Mouse (Mus musculus) hindbrain, embryonic 14.5 days (tissue): ENCODE measurements around the gene Dus2. TPM values are rescaled to one million over a fixed set of nuclear protein-coding genes. Genes with fewer than 3 reads are reported as not detected.
A peak's percentile ranks its signal among the peaks of the same experiment; 100 is the strongest.

ENCODE experiments used
- ATAC-seq: fragments of 200-750 bp; cut with Nextera tagmentation; 2 replicates; pipeline ENCODE4 v1.8.0; 2017; ENCODE audit warnings: moderate number of reproducible peaks, mild to moderate bottlenecking, moderate TSS enrichment, moderate library complexity; ENCODE audit not compliant: low FRiP score
- DNase-seq: peaks from one replicate; pipeline ENCODE4 v3.0.0-alpha.2; 2015; ENCODE audit warnings: low spot score
- H3K27ac ChIP-seq: fragments of 300-500 bp; sonication (generic); 2 replicates; pipeline ENCODE4 v1.5.1; 2014; ENCODE audit warnings: mild to moderate bottlenecking, moderate library complexity
- H3K27me3 ChIP-seq: fragments of 300-500 bp; sonication (generic); 2 replicates; pipeline ENCODE4 v1.6.1; 2014; ENCODE audit warnings: mild to moderate bottlenecking, low read length, mixed read lengths; ENCODE audit not compliant: control insufficient read depth, insufficient read depth
- H3K36me3 ChIP-seq: fragments of 300-500 bp; sonication (generic); replicated peaks from 2 replicates; pipeline ENCODE4 v1.6.1; 2014; ENCODE audit not compliant: control insufficient read depth, insufficient read depth
- H3K4me1 ChIP-seq: fragments of 300-500 bp; sonication (generic); replicated peaks from 2 replicates; pipeline ENCODE4 v1.6.1; 2014; ENCODE audit warnings: antibody characterized with exemption, low read length, mixed read lengths; ENCODE audit not compliant: control insufficient read depth, insufficient read depth
- H3K4me2 ChIP-seq: fragments of 300-500 bp; sonication (generic); replicated peaks from 2 replicates; pipeline ENCODE4 v1.6.1; 2014; ENCODE audit warnings: mild to moderate bottlenecking, moderate library complexity
- H3K4me3 ChIP-seq: fragments of 300-500 bp; sonication (generic); replicated peaks from 2 replicates; pipeline ENCODE4 v1.5.1; 2014; ENCODE audit warnings: mild to moderate bottlenecking, low read length
- H3K9ac ChIP-seq: fragments of 300-500 bp; sonication (generic); 2 replicates; pipeline ENCODE4 v1.6.1; 2014
- H3K9me3 ChIP-seq: fragments of 300-500 bp; sonication (generic); 2 replicates; pipeline ENCODE4 v1.6.1; 2016; ENCODE audit warnings: low read length; ENCODE audit not compliant: control insufficient read depth
- WGBS: fragments of 180-500 bp; shearing (Covaris S2); extraction: QIAGEN DNeasy Blood & Tissue Kit; methylation state at CpG from one replicate; pipeline ENCODE4 v1.1.7; 2014; 5-methylcytosine and 5-hydroxymethylcytosine counted together
- polyA plus RNA-seq: library from polyadenylated mRNA; unstranded; fragments of >200 nt; fragmentation: Nextera tagmentation; extraction: Ambion mirVana; gene quantifications from 2 replicates; pipeline ENCODE4 v1.2.1, GENCODE M21; 2014

Dus2 gene
- polyA plus RNA-seq, 1 experiment from 2014 or later: 21.3 TPM

- WGBS: 93% methylated on average over 6 of the region's 6 CpGs
- no peak for DNase-seq
Measured at GRCm38 (mm10) chr8:106016284-106016683, 25.1 kb downstream of the Dus2 start.

GRCm38 (mm10) chr8:106017130-106017529 lies 26.0 kb downstream of the Dus2 start:
- H3K9ac ChIP-seq: no peak overlapping the region
- H3K4me1 ChIP-seq: peaks cover under 1% of the 10 kb centered on the region; the same call in 1 of the 2 replicates
- H3K36me3 ChIP-seq: peaks cover 27% of the 10 kb centered on the region
- H3K27me3 ChIP-seq: no peaks in the 10 kb centered on the region
- H3K4me2 ChIP-seq: no peak overlapping the region
- no peak for DNase-seq
- no peaks in the 10 kb centered on the region for H3K9me3 ChIP-seq
- 91% methylated on average over 7 of the region's 7 CpGs for WGBS
- ATAC-seq: no peak
- H3K27ac ChIP-seq: no peak overlapping the region
- H3K4me3 ChIP-seq: no peak overlapping the region

More at GRCm38 (mm10) chr8:106016284-106016683, 25.1 kb downstream of the Dus2 start:
- Histone ChIP-seq H3K36me3 (peaks cover 27% of the 10 kb centered on the region), H3K4me1 (peaks cover 5% of the 10 kb centered on the region; the same call in 1 of the 2 replicates), H3K27me3 (no peaks in the 10 kb centered on the region), H3K9me3 (no peaks in the 10 kb centered on the region), H3K27ac (no peak overlapping the region), H3K4me3 (no peak overlapping the region), H3K9ac (no peak overlapping the region), H3K4me2 (no peak overlapping the region)
- no peak for ATAC-seq

GRCm38 (mm10) chr8:106018039-106018438 lies 26.9 kb downstream of the Dus2 start:
- Histone ChIP-seq H3K4me2 (no peak overlapping the region), H3K9me3 (no peaks in the 10 kb centered on the region), H3K4me1 (no peaks in the 10 kb centered on the region), H3K9ac (no peak overlapping the region), H3K36me3 (peaks cover 27% of the 10 kb centered on the region), H3K27me3 (no peaks in the 10 kb centered on the region), H3K27ac (no peak overlapping the region), H3K4me3 (no peak overlapping the region)
- ATAC-seq (no peak), DNase-seq (no peak)
- WGBS: 98% methylated on average over 3 of the region's 3 CpGs

- peaks cover 34% of the 10 kb centered on the region for H3K36me3 ChIP-seq
- ATAC-seq: no peak
- no peak overlapping the region for H3K4me3 ChIP-seq
- H3K9ac ChIP-seq: no peak overlapping the region
- H3K27me3 ChIP-seq: no peaks in the 10 kb centered on the region
- DNase-seq: peak; percentile 85
- no peaks in the 10 kb centered on the region for H3K9me3 ChIP-seq
- no peaks in the 10 kb centered on the region for H3K4me1 ChIP-seq
- no peak overlapping the region for H3K4me2 ChIP-seq
- H3K27ac ChIP-seq: no peak overlapping the region
Measured at GRCm38 (mm10) chr8:106022483-106022882, 31.3 kb downstream of the Dus2 start.

- ATAC-seq (no peak), DNase-seq (no peak)
- Histone ChIP-seq H3K27ac (no peak overlapping the region), H3K4me2 (no peak overlapping the region), H3K9ac (no peak overlapping the region), H3K36me3 (peaks cover 37% of the 10 kb centered on the region), H3K9me3 (no peaks in the 10 kb centered on the region), H3K4me1 (no peaks in the 10 kb centered on the region), H3K27me3 (no peaks in the 10 kb centered on the region), H3K4me3 (no peak overlapping the region)
- 94% methylated on average over 10 of the region's 10 CpGs for WGBS
Measured at GRCm38 (mm10) chr8:106038721-106039120, 47.6 kb downstream of the Dus2 start.

GRCm38 (mm10) chr8:106039605-106040004 lies 48.5 kb downstream of the Dus2 start:
- ATAC-seq (no peak), DNase-seq (no peak)
- Histone ChIP-seq H3K4me3 (no peak overlapping the region), H3K36me3 (peaks cover 32% of the 10 kb centered on the region; the same call in 1 of the 2 replicates), H3K9ac (no peak overlapping the region), H3K4me2 (no peak overlapping the region), H3K27me3 (no peaks in the 10 kb centered on the region), H3K4me1 (no peaks in the 10 kb centered on the region), H3K9me3 (no peaks in the 10 kb centered on the region), H3K27ac (no peak overlapping the region)
- WGBS: 84% methylated on average over 4 of the region's 4 CpGs

- Histone ChIP-seq H3K27ac (no peak overlapping the region), H3K9me3 (no peaks in the 10 kb centered on the region), H3K36me3 (peaks cover 34% of the 10 kb centered on the region; the same call in 1 of the 2 replicates), H3K9ac (no peak overlapping the region), H3K4me2 (no peak overlapping the region), H3K27me3 (no peaks in the 10 kb centered on the region), H3K4me3 (no peak overlapping the region), H3K4me1 (no peaks in the 10 kb centered on the region)
- WGBS: 87% methylated on average over 4 of the region's 4 CpGs
- no peak for ATAC-seq
- DNase-seq: no peak
Measured at GRCm38 (mm10) chr8:106040218-106040617, 49.1 kb downstream of the Dus2 start.

GRCm38 (mm10) chr8:106043055-106043454 lies 51.9 kb downstream of the Dus2 start:
- H3K4me1 ChIP-seq: no peaks in the 10 kb centered on the region
- no peak overlapping the region for H3K4me2 ChIP-seq
- DNase-seq (no peak), ATAC-seq (no peak)
- no peaks in the 10 kb centered on the region for H3K9me3 ChIP-seq
- no peaks in the 10 kb centered on the region for H3K27me3 ChIP-seq
- peaks cover 28% of the 10 kb centered on the region; the same call in 1 of the 2 replicates for H3K36me3 ChIP-seq
- H3K4me3 ChIP-seq: no peak overlapping the region
- WGBS: 62% methylated on average over 2 of the region's 2 CpGs
- no peak overlapping the region for H3K9ac ChIP-seq
- H3K27ac ChIP-seq: no peak overlapping the region

GRCm38 (mm10) chr8:106044151-106044550 lies 53.0 kb downstream of the Dus2 start:
- DNase-seq (no peak), ATAC-seq (no peak)
- 82% methylated on average over 3 of the region's 3 CpGs for WGBS
- H3K27ac ChIP-seq: no peak overlapping the region
- no peak overlapping the region for H3K4me3 ChIP-seq
- H3K9ac ChIP-seq: no peak overlapping the region
- no peaks in the 10 kb centered on the region for H3K4me1 ChIP-seq
- peaks cover 36% of the 10 kb centered on the region for H3K36me3 ChIP-seq
- no peaks in the 10 kb centered on the region for H3K27me3 ChIP-seq
- no peaks in the 10 kb centered on the region for H3K9me3 ChIP-seq
- H3K4me2 ChIP-seq: no peak overlapping the region
